Mouse (Mus musculus) heart, postnatal 36 days (tissue): ENCODE measurements at regions not wholly inside any gene's neighbourhood (a gene's known extent, or its start where the extent isn't known, plus 50 kb on each side); places are given as distances from the start of the nearest gene placed in this dataset.

Experiments
- DNase-seq, 2 experiments: peaks; one replicate each; pipeline ENCODE4 v3.0.0; 2021 to 2022
- intact Hi-C: fragments of 180-260 bp; cut with DNase I; formaldehyde crosslinking; loops from one replicate; pipeline ENCODE4 v1.15.1; 2025
- microRNA-seq, 2 experiments: library from miRNA; unstranded; fragments of <30 nt; microRNA quantifications; one replicate each; pipeline ENCODE4 v1.2.0; 2021; ENCODE audit warnings: borderline number of aligned reads in 2 of 2

- no peak for DNase-seq
- intact Hi-C loops: no loop called here
These were observed 111.6 kb upstream of the Nsun2 start for GRCm38 (mm10) chr13:69421966-69422365.

GRCm38 (mm10) chr13:69426117-69426516, 107.4 kb upstream of the Nsun2 start:
- intact Hi-C loops: no loop called here
- peak in 1 of 2 experiments; percentile 24 for DNase-seq

GRCm38 (mm10) chr13:69429596-69429995, 104.0 kb upstream of the Nsun2 start:
- intact Hi-C loops: no loop called here
- DNase-seq: no peak

- intact Hi-C loops: loop anchor here (10.0 kb wide), 1 partner anchor 199 kb away; no protein-coding TSS in a partner anchor
- peak; percentile 16 to 37 for DNase-seq
These were observed 99.9 kb upstream of the Nsun2 start for GRCm38 (mm10) chr13:69433461-69434323.

- intact Hi-C loops: loop anchor here (10.0 kb wide), 1 partner anchor 205 kb away; no protein-coding TSS in a partner anchor
- no peak for DNase-seq
These were observed 94.1 kb upstream of the Nsun2 start for GRCm38 (mm10) chr13:69439486-69439885.

- intact Hi-C loops: no loop called here
- no peak for DNase-seq
These were observed 91.7 kb upstream of the Nsun2 start for GRCm38 (mm10) chr13:69441798-69442197.

GRCm38 (mm10) chr13:69445611-69446010, 87.9 kb upstream of the Nsun2 start:
- DNase-seq: no peak
- intact Hi-C loops: no loop called here

Small RNAs in the stretch of these regions (microRNA-seq; reads per million reads assigned to microRNA genes)
- gene Gm44375: 0 reads per million in 2 experiments
